Mouse (Mus musculus) small intestine, adult 2 months (tissue): ENCODE measurements around the gene Tnks2.

Experiments used
- CTCF ChIP-seq: fragments of 200-500 bp; IDR thresholded peaks from 2 replicates; pipeline ENCODE4 v1.5.1; 2012; ENCODE audit warnings: low read depth, mild to moderate bottlenecking, control low read depth, inconsistent platforms, low read length, moderate library complexity, mixed read lengths; ENCODE audit not compliant: insufficient replicate concordance, insufficient read length; ENCODE audit errors: extremely low read depth
- POLR2A ChIP-seq: fragments of 200-500 bp; IDR thresholded peaks from 2 replicates; pipeline ENCODE4 v1.6.1; 2012; ENCODE audit warnings: low read depth, mild to moderate bottlenecking, control low read depth, inconsistent platforms, low read length, moderate library complexity

GRCm38 (mm10) chr19:36800288-36800687, 33.7 kb upstream of the Tnks2 start:
- TF ChIP-seq CTCF (no peak), POLR2A (no peak)
